Mouse (Mus musculus) liver, adult 2 months (tissue): ENCODE measurements at regions not wholly inside any gene's neighbourhood (a gene's known extent, or its start where the extent isn't known, plus 50 kb on each side); places are given as distances from the start of the nearest gene placed in this dataset.

Source experiments
- CTCF ChIP-seq: fragments of 200-500 bp; IDR thresholded peaks from 2 replicates; pipeline ENCODE4 v1.5.1; 2011; ENCODE audit warnings: low read depth, low read length, control low read depth
- POLR2A ChIP-seq: fragments of 200-500 bp; IDR thresholded peaks from 2 replicates; pipeline ENCODE4 v1.6.1; 2011; ENCODE audit warnings: low read length, control low read depth; ENCODE audit not compliant: insufficient read depth; ENCODE audit errors: extremely low read depth

GRCm38 (mm10) chr13:103649383-103649782 is 125.0 kb downstream of the Srek1 start:
- TF ChIP-seq POLR2A (no peak), CTCF (no peak)
